Mouse (Mus musculus) common myeloid progenitor, adult 5-6 weeks (primary cell): ENCODE measurements at regions not wholly inside any gene's neighbourhood (a gene's known extent, or its start where the extent isn't known, plus 50 kb on each side); places are given as distances from the start of the nearest gene placed in this dataset.

Experiments
- ATAC-seq: replicated peaks from 2 replicates; pipeline ENCODE4 v1.8.0; 2016; ENCODE audit warnings: low read depth, mild to moderate bottlenecking, moderate TSS enrichment, inconsistent platforms; ENCODE audit not compliant: poor library complexity, severe bottlenecking

DNA sequence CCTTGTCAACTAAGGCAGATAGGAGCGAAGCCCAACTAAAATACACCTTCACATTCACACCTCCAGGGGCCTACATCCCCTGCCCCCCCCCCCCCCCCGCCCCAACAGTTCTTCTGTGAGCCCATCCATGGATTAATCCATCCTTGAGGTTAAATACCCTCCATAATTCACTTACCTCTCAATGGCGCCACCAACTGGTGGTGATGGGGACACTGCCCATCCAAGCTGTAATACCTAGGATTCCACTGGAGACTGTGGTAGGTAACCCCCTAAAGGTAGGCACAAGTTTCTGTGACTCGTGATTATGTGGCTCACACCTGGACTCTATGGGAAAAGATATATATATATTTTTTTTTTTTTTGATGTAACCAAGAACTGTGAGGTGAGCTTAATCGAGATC, 216.4 kb upstream of the Sdk2 start:
- ATAC-seq: 0 out of 2 replicates have a peak, but pooled peaks have one; percentile 34

DNA sequence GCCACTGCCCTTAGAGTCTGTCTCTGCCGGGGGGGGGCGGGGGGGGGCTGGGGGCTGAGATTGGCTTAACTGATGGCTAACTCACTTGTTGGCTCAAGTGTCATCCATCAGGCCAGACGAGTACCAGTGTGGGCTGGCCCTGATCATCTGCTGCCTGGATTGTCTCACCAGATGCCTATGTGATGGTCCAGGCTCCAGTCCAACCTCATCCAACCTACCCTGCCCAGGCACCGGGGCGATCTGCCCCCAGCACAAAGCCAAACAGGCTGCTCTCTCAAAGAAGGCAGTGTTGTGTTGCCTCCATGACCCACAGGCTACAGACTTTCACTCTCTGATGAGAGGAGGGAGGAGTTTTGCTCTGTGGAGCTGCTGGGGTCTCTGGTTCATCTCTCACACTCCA, 215.7 kb upstream of the Sdk2 start:
- ATAC-seq: no peak

DNA sequence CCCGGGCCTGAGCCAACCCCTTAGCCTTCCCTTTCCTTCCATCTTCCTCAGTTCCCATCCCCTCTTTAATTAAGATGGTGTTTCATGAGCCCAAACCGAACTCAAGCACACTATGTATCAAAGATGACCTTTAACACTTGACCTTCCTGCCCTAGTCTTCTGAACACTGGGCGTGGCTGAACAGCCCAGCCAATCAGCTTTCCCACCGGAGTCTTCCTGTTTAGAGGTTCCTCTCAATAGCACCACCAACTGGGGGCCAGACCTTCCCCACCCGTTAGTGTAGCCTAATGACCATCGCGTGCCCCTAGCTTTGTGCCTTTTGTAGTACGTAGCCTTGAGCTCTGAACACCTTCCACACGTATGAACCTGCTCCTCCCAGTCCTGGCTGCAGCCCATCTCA, 215.0 kb upstream of the Sdk2 start:
- ATAC-seq: no peak

DNA sequence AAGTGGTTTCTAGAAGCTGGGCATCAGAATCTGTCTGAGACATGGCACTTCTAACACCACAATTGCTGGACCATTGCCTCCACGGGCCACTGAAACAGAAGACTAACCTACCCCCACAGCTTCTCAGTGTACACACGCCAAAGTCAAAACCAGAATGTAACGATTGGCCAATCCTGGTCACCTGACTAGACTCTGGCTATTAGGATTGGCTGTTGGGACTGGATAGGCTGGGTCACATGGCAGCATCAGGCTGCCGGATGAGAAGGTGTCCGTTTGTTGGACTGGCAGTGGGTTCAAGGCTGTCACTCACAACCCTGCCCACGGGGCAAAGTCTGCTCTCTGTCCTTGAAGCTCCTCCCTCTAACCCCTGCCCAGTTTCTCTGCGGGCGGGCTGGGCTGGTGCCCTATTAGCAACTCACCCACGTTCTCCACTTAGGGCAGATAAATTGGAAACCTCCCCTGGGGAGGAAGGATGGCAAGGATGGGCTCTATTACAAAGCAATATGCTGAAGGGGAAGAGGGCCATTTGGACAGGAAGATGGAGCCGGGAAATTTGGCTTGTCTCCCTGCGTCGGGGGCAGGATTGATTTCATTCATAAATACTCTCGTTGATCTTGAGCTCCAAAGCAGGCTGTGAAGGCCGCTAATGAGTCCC, 214.3 kb upstream of the Sdk2 start:
- ATAC-seq: no peak

DNA sequence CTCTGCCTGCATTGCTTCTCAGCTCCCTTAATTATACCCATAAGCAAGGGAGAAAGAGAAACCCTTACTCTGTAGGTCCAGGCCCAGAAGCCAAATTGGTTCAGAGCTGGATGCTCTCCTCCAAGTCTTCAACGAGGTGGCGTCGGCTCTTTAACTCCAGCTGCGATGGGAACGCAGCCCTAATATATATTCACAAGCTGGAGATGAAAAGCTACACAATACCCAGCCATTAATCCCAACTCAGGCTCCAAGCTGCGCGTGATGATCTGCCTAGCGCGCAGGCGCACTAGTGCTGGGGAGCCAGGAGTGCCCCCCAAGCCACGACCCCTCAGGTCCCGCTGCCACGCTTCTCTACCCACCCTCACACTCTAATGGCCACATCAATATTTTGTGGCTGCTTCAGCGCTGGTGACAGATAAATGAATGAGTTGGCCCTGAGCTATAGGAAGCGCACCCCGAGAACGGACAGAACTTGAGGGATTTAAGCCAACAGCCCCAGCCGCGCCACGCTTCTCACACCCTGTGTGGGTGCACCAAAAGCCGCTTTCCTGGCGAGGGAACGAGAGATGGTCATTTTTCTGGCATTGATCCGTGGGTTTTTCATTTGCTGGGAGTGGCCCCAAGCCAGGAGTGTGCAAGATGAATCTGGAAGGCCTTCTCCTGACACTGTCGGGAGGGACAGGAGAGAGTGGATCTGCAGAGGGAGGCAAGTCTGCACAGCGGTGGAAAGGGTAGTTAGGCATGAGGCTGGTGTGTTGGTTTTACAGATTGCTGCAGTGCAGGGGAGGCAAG, 210.9 kb upstream of the Sdk2 start:
- ATAC-seq: no peak

DNA sequence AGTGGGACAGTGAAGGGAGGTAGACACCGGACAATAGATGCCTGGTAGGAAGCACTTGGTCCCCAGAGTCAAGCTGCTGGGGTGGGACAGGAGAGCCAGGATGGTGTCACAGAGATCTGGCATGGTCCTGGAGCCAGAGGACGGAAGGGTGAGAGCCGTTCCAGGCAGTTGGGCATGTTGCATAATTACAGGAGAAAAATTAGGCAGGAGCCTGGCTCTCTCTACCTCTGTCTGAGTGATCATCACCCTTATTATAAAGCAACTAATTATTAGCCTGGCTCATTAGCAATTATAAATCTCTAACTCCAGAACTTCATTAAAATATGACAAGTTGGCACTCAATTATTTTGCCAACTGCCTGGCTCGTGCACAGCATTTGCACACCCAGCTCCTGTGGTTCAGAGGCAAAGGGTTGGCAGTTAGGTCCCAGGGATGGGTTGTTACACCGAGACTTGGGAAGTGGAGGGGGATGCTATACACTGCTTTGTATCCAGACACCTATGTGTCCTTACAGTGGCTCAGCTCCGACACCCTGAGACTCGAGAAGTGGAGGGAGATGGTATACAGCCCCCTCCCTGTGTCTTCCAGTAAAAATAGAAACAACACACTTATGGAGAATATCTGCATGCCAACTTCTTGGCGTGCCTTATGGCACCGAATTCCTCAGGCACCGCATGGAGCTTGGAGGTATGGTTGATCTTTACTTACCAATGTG, 203.7 kb upstream of the Sdk2 start:
- no peak for ATAC-seq

DNA sequence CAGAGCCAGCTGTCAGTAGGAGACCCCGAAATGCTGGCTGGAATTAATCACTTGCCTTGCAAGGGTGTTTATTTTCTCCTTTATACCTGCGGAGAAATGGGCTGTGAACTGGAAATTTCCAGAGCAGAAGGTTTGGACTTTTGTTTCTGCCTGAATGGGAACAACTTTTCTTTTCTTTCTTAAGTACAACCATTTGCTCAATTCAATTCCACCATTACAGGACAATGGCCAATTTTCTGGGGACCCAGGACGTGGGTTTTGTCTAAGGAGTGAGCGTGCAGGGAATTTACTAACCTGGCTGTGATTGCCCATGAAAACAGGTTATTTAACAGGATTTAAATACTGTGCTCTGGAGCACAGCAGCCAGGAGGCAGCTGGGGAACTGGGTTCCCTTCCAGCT, 195.1 kb upstream of the Sdk2 start:
- no peak for ATAC-seq

DNA sequence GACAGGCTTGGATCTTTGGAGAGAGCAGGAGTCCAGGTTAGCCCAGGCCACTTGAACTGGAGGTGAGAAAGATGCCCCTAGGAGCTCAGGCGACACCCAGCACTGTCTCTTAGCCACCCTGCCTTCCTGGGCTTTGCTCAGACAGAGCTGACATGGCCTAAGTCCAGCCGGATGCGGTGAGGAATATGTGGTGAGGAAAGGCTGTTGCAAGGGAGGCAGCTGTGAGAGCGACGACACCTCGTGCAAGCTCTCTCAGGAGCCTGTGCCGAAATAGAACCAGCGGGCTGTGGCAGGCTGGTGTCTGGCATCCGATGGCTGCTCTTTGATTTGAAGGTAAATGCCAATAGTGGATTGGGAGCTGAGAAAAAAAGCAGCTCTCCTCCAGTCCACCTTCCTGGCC, 191.4 kb upstream of the Sdk2 start:
- ATAC-seq: 0 out of 2 replicates have a peak, but pooled peaks have one; percentile 18

DNA sequence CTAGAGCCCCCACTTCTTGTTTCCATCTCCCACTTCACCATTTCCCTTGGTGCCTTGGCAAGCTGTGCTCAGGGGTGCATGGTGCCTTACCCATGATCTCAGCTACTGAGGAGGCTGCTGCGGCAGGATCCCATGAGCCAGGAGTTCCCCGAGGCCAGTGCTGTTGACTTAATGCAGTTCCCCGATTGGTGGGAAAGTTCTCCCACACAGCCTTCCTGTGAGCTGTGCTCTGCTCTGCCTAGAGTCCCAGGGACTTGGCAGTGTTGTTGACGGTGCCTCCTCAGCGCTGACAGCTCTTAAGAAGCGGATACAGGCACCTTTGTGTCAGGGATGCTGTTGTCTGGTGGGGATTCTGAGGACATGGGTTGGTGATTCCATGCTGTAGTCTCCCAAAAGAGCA, 190.9 kb upstream of the Sdk2 start:
- ATAC-seq: no peak

DNA sequence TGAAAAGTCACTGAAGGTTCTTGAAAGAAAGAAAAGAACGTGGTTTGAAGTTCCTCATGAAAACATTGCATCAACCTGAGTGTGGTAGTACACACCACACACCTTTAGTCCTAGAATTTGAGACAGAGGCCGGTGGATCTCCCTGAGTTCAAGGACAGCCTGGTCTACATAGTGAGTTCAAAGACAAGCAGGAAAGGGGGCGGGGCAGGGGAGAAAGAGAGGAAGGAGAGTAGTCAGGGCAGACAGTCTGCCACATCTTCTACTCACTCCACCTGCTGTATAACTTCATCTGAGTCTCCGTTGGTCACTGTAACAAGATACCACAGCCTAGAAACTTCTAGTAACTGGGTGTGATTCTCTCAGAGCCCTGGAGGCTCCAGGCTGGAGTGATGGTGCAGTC, 190.2 kb upstream of the Sdk2 start:
- ATAC-seq: no peak

DNA sequence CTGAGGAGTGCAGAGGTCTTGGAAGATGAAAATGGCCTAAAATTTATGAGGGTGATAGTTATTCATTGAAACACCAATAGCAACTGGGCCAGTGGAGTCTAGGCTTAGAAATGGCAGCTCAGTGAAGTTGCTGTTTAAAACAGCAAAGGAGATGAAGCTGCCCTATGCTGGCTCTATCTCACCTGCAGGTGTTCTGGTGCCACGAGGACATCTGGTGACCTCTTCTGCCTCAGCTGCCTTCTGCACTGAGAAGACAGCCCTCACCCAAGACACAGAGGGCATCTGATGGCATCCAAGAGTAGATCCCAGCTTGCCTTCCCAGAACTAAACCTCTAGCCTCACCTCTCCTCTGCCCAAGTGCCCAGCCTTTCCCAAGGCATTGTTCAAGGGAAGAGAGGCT, 187.5 kb upstream of the Sdk2 start:
- no peak for ATAC-seq

DNA sequence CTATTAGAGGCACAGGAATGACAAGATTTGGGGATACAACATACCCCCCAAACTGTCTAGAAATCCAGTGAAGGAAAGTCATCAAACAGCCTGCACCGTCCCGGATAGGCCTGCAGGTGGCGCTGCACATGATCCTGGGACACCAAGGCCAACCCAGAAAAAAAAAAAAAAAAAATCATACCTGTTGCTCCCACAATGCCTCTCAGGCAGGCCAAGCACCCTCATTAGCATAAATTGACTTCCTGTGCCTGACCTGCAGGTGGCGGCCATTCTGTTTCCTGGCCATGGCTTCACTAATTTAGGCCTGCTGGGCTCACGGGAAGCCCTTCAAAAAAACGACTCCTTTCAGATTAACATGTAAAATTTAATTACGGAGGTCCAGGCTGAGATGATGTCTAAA, 184.8 kb upstream of the Sdk2 start:
- ATAC-seq: no peak

DNA sequence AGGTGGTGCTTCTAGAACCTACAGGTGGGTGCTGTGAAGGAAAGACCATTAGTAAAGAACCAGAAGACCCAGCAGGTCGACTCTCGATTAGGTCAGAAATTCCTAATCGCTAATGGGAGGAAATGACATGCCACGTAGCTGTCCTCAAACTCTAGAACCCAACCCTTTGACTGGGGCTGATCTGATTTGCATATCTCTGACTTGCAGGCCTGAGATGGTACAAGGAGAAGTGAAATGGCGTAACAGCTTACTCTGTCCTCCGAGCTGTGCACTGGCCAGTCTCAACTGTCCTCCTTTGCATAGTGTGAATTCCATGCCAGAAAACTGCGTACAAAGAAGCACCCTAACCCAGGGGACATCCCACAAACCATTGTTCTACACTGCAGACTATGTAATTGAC, 182.4 kb upstream of the Sdk2 start:
- peak; percentile 62 for ATAC-seq

DNA sequence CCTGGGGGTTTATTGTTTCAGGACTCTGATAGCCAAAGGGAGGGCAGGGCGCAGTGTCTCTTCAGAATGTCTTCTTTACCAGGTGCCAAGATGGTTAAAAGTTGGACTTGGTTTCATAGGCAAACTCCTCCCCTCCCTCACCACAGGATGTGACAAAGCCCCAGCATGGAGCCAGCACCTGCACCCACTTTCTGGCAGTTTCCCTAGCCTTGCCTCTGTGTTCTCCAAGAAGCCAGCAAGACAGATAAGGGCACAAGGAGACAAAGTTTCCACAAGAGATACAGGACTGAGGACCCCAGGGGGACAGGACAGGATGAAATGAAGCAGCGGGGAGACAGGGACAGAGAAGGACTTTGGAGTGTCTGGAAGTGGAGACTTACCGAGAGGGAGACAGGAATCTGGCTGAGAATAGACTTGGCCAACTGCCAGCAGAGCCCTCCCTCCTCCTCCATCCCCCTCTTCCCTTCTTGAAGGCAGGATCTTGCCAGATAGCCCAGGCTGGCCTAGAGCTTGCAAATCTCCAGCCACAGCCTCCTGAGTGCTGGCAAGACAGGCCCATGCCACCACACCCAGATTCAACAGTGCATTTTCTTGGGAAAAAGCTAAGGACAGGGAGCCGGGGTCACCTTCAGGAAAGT, 181.5 kb upstream of the Sdk2 start:
- peak; percentile 53 for ATAC-seq

DNA sequence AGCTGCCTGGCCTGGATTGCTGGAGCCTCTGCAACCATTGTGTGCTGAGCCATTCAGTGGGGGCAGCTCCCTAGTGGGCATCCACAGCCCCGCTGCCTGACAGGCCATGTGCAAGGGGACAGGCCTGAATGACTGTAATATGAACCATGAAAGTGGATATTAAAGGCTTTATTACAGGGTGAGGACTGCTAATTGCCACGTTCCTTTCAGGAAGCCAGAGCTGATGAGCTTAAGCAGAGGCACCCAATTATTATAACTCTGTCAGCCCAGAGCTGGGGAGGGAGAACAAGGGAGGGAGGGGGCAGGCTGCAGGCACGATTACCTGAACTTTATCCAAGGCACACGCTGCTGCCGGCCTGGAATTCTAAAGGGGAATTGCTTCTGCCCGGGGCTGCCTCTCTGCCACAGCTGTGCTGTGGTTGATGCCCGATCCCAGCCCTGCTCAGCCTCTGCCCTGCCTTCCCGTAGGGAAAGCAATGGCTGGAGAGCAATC, 172.5 kb upstream of the Sdk2 start:
- no peak for ATAC-seq

DNA sequence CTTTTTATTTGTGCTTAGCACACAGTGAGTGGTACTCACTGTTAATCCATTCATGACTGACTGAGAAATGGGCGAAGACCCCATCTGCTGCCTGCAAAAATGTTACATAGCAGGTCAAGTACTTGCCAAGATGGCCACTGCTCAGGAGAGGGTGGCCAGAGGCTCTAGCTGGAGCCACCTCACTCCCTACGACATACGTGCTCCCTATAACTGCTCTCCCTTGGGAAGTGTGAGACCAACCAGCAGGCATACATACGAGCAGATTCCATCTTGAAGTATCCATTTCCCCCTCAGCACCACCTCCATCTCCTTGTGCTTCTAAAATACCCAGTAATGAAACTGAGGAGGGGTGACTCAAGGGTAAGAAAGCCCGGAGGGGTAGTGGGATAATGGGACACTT, 172.0 kb upstream of the Sdk2 start:
- ATAC-seq: no peak

DNA sequence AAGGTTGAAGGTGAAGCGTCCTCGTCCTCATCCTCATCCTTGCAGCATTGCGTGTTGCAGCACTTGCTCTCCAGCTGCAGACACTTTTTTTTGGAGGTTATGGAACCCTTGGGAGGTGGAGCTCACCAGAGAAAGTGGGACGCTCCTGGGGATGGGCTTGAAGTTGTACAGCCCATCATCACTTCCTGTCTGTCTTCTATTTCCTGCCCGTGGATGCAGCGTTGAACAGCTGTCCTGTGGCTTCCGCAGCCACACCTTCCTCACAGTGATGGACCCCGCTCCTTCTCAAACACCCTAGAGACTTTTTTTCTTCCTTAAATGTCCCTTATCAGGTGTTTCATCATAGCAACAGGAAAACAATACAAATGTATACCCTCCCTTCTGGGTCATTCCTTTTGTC, 171.5 kb upstream of the Sdk2 start:
- ATAC-seq: peak; percentile 68

DNA sequence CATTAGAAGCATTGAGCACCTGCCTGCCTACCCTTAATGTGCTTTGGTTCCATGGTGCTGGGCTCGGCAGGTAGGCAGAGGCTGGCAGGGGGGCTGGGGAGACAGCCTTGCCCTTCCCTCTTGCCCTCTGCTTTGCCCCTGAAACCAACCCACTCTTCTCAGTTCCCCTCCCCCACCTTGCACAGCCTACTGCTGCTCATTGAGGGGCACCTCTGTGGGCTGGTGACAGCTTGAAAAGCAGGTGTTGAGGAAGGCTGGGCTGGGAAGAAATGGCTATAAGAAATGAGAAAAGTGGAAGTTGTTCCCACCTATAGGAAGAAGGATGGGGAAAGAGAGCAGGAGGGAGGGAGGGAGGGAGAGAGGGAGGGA, 167.7 kb upstream of the Sdk2 start:
- ATAC-seq: no peak

DNA sequence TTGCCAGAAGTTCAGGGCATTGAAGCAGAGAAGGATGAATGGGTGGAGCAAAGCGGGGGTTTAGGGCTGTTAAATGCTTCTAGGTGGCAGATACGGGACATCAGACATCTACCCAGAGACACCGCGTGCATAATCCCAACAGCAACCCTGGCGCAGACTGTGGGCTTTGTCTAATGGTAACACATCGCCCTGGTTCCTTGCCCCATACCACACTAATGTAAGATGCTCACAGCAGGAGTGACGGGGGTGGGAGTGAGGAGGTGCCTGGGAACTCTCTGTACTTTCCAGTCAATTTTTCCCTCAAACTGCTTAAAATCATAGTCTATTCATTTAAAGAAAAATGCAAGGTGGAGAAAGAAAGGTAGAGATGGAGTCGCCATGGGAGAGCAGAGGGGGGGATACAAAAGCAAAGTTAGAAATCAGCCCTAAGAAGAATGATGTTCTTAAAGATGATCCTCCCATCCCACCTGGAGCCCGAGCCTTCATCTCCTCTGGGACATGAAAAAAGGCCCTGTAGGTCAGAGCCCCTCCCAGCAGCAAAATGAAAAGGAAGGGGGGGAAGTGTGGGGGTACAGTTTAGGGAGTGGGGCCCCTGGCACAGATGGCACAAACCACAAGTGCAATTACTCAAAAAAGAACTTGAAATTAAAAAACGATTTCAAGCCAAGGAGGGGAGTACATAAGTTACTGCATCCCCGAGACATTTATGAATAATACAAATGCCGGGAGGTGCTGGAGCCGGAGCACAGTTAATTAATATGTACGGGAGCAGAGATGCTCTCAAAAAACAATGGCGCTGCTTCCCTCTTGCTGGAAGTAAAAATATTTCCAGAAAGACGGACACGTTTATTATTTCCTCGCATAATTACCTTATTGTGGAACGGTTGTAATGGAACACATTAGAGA, 167.0 kb upstream of the Sdk2 start:
- ATAC-seq: no peak

DNA sequence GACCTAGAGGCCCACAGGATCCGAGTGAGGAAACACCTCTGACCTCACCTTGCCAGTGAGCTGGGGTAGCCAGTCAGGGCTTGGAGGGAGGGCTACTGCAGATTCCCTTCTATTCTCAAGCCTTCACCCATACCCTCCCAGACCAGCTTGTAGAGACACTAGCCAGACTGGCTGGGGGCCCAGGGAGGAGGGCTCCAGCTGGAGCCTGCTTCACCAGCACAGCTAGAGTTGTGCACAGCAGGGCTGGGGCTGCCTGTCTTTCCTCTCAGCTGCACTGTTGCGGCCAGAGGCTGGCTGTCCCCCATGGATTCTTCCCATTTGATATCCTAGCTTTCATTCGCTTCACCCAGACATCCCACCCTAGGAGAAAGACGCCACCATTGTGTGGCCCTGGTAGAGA, 165.0 kb upstream of the Sdk2 start:
- ATAC-seq: no peak
